Mouse (Mus musculus) embryonic facial prominence, embryonic 13.5 days (tissue): ENCODE measurements around the gene Trim8. TPM values are rescaled to one million over a fixed set of nuclear protein-coding genes. Genes with fewer than 3 reads are reported as not detected.

ENCODE experiments used
- ATAC-seq: fragments of 200-750 bp; cut with Nextera tagmentation; 2 replicates; pipeline ENCODE4 v1.8.0; 2017; ENCODE audit warnings: low read depth; ENCODE audit not compliant: insufficient number of reproducible peaks, insufficient read depth, low FRiP score, low TSS enrichment
- H3K27ac ChIP-seq: fragments of 300-500 bp; sonication (generic); 2 replicates; pipeline ENCODE4 v1.5.1; 2015; ENCODE audit warnings: moderate library complexity, mild to moderate bottlenecking, inconsistent platforms
- H3K27me3 ChIP-seq: fragments of 300-500 bp; sonication (generic); 2 replicates; pipeline ENCODE4 v1.6.1; 2015; ENCODE audit warnings: mild to moderate bottlenecking, inconsistent platforms
- H3K36me3 ChIP-seq: fragments of 300-500 bp; sonication (generic); 2 replicates; pipeline ENCODE4 v1.6.1; 2015; ENCODE audit warnings: mild to moderate bottlenecking, inconsistent platforms
- H3K4me1 ChIP-seq: fragments of 300-500 bp; sonication (generic); 2 replicates; pipeline ENCODE4 v1.6.1; 2015; ENCODE audit warnings: inconsistent platforms
- H3K4me2 ChIP-seq: fragments of 300-500 bp; sonication (generic); 2 replicates; pipeline ENCODE4 v1.6.1; 2015; ENCODE audit warnings: moderate library complexity, mild to moderate bottlenecking, inconsistent platforms
- H3K4me3 ChIP-seq: fragments of 300-500 bp; sonication (generic); 2 replicates; pipeline ENCODE4 v1.5.1; 2015; ENCODE audit warnings: mild to moderate bottlenecking, inconsistent platforms
- H3K9ac ChIP-seq: fragments of 300-500 bp; sonication (generic); 2 replicates; pipeline ENCODE4 v1.6.1; 2015; ENCODE audit warnings: mild to moderate bottlenecking, inconsistent platforms
- H3K9me3 ChIP-seq: fragments of 300-500 bp; sonication (generic); 2 replicates; pipeline ENCODE4 v1.6.1; 2016; ENCODE audit warnings: inconsistent platforms
- WGBS: fragments of 180-500 bp; shearing (Covaris S2); methylation state at CpG from one replicate; pipeline ENCODE4 v1.1.7; 2015; ENCODE audit warnings: mixed read lengths; 5-methylcytosine and 5-hydroxymethylcytosine counted together
- polyA plus RNA-seq: library from polyadenylated mRNA; unstranded; fragments of >200 nt; fragmentation: Nextera tagmentation; extraction: Ambion mirVana; gene quantifications from 2 replicates; pipeline ENCODE4 v1.2.1, GENCODE M21; 2015

Gene Trim8
- polyA plus RNA-seq, 1 experiment from 2014 or later: 17.6 TPM

GRCm38 (mm10) chr19:46527632-46528528 lies 26.4 kb downstream of the Trim8 start:
- WGBS: 14% methylated on average over 17 of the region's 17 CpGs
- Histone ChIP-seq H3K4me1 (peaks cover 97% of the 10 kb centered on the region), H3K9me3 (no peaks in the 10 kb centered on the region), H3K4me2 (peak overlapping the region; percentile 58), H3K27ac (peak overlapping the region; percentile 88), H3K4me3 (peak overlapping the region; percentile 27), H3K36me3 (no peaks in the 10 kb centered on the region), H3K27me3 (no peaks in the 10 kb centered on the region), H3K9ac (0 out of 2 replicates have a peak overlapping the region, but pooled peaks have one; percentile 32)
- no peak for ATAC-seq

- peak; percentile 57 for ATAC-seq
- H3K4me1 ChIP-seq: peaks cover 97% of the 10 kb centered on the region
- H3K27ac ChIP-seq: peak overlapping the region; percentile 88
- peak overlapping the region; percentile 58 for H3K4me2 ChIP-seq
- H3K36me3 ChIP-seq: no peaks in the 10 kb centered on the region
- WGBS: 3% methylated on average over 20 of the region's 20 CpGs
- H3K27me3 ChIP-seq: no peaks in the 10 kb centered on the region
- peak overlapping the region; percentile 27 for H3K4me3 ChIP-seq
- H3K9ac ChIP-seq: peak overlapping the region; percentile 44
- H3K9me3 ChIP-seq: no peaks in the 10 kb centered on the region
Observed at GRCm38 (mm10) chr19:46528529-46529213, 27.2 kb downstream of the Trim8 start.

GRCm38 (mm10) chr19:46529601-46530448 lies 28.3 kb downstream of the Trim8 start:
- H3K27me3 ChIP-seq: no peaks in the 10 kb centered on the region
- H3K4me2 ChIP-seq: peak overlapping the region; percentile 58
- peak overlapping the region; percentile 44 for H3K9ac ChIP-seq
- H3K4me3 ChIP-seq: 0 out of 2 replicates have a peak overlapping the region, but pooled peaks have one; percentile 27
- H3K4me1 ChIP-seq: peaks cover 89% of the 10 kb centered on the region
- 13% methylated on average over 13 of the region's 13 CpGs for WGBS
- peaks cover 4% of the 10 kb centered on the region; the same call in 1 of the 2 replicates for H3K36me3 ChIP-seq
- no peak for ATAC-seq
- no peaks in the 10 kb centered on the region for H3K9me3 ChIP-seq
- peak overlapping the region; percentile 88 for H3K27ac ChIP-seq

- ATAC-seq: no peak
Observed at GRCm38 (mm10) chr19:46530449-46530990, 29.0 kb downstream of the Trim8 start.

GRCm38 (mm10) chr19:46531071-46532030 lies 29.8 kb downstream of the Trim8 start:
- H3K4me1 ChIP-seq: peaks cover 74% of the 10 kb centered on the region

More at GRCm38 (mm10) chr19:46530449-46530990, 29.0 kb downstream of the Trim8 start:
- Histone ChIP-seq H3K9ac (0 out of 2 replicates have a peak overlapping the region, but pooled peaks have one; percentile 27), H3K27me3 (no peaks in the 10 kb centered on the region), H3K9me3 (no peaks in the 10 kb centered on the region), H3K4me1 (peaks cover 82% of the 10 kb centered on the region), H3K4me2 (peak overlapping the region; percentile 40), H3K36me3 (peaks cover 5% of the 10 kb centered on the region; the same call in 1 of the 2 replicates), H3K27ac (peak overlapping the region; percentile 88), H3K4me3 (peak overlapping the region; percentile 9; the same call in 1 of the 2 replicates)
- 11% methylated on average over 8 of the region's 8 CpGs for WGBS

GRCm38 (mm10) chr19:46532031-46532688 lies 30.7 kb downstream of the Trim8 start:
- 12% methylated on average over 10 of the region's 10 CpGs for WGBS
- H3K4me1 ChIP-seq: peaks cover 68% of the 10 kb centered on the region

More at GRCm38 (mm10) chr19:46531071-46532030, 29.8 kb downstream of the Trim8 start:
- H3K9me3 ChIP-seq: no peaks in the 10 kb centered on the region
- H3K4me2 ChIP-seq: peak overlapping the region; percentile 40
- H3K27me3 ChIP-seq: no peaks in the 10 kb centered on the region
- H3K27ac ChIP-seq: peak overlapping the region; percentile 88
- peaks cover 11% of the 10 kb centered on the region for H3K36me3 ChIP-seq
- 7% methylated on average over 16 of the region's 16 CpGs for whole genome bisulfite sequencing
- H3K9ac ChIP-seq: peak overlapping the region; percentile 58
- H3K4me3 ChIP-seq: no peak overlapping the region
- ATAC-seq: no peak

GRCm38 (mm10) chr19:46533066-46533465 lies 31.6 kb downstream of the Trim8 start:
- Histone ChIP-seq H3K4me3 (no peak overlapping the region), H3K27me3 (no peaks in the 10 kb centered on the region), H3K9me3 (no peaks in the 10 kb centered on the region), H3K9ac (no peak overlapping the region), H3K36me3 (peaks cover 11% of the 10 kb centered on the region), H3K4me2 (no peak overlapping the region), H3K4me1 (peaks cover 59% of the 10 kb centered on the region), H3K27ac (peak overlapping the region; percentile 45; the same call in 1 of the 2 replicates)
- 57% methylated on average over 4 of the region's 4 CpGs for WGBS
- no peak for ATAC-seq

More at GRCm38 (mm10) chr19:46532031-46532688, 30.7 kb downstream of the Trim8 start:
- H3K36me3 ChIP-seq: peaks cover 11% of the 10 kb centered on the region
- no peak for ATAC-seq
- H3K27ac ChIP-seq: peak overlapping the region; percentile 70
- H3K27me3 ChIP-seq: no peaks in the 10 kb centered on the region
- H3K9ac ChIP-seq: peak overlapping the region; percentile 52; the same call in 1 of the 2 replicates
- no peak overlapping the region for H3K4me2 ChIP-seq
- no peaks in the 10 kb centered on the region for H3K9me3 ChIP-seq
- H3K4me3 ChIP-seq: no peak overlapping the region

GRCm38 (mm10) chr19:46533525-46533924 lies 32.0 kb downstream of the Trim8 start:
- H3K9ac ChIP-seq: no peak overlapping the region
- H3K27me3 ChIP-seq: no peaks in the 10 kb centered on the region
- H3K4me1 ChIP-seq: peaks cover 54% of the 10 kb centered on the region
- ATAC-seq: no peak
- no peak overlapping the region for H3K4me2 ChIP-seq
- 64% methylated on average over 5 of the region's 5 CpGs for WGBS
- H3K36me3 ChIP-seq: peaks cover 11% of the 10 kb centered on the region
- H3K27ac ChIP-seq: peak overlapping the region; percentile 45
- H3K4me3 ChIP-seq: no peak overlapping the region
- no peaks in the 10 kb centered on the region for H3K9me3 ChIP-seq

GRCm38 (mm10) chr19:46534542-46535098 lies 33.1 kb downstream of the Trim8 start:
- Histone ChIP-seq H3K36me3 (peaks cover 11% of the 10 kb centered on the region), H3K4me2 (no peak overlapping the region), H3K4me3 (no peak overlapping the region), H3K4me1 (peaks cover 43% of the 10 kb centered on the region), H3K9ac (no peak overlapping the region), H3K9me3 (no peaks in the 10 kb centered on the region), H3K27me3 (no peaks in the 10 kb centered on the region), H3K27ac (no peak overlapping the region)
- WGBS: 79% methylated on average over 6 of the region's 6 CpGs
- no peak for ATAC-seq
